Mouse (Mus musculus) telencephalon, adult 2 months (tissue): ENCODE measurements around the gene Mapkapk3.

Source experiments
- DNase-seq: peaks from one replicate; pipeline ENCODE4 v3.0.0-alpha.2; 2011; ENCODE audit warnings: low read depth, low spot score

The Mapkapk3 gene

DNA sequence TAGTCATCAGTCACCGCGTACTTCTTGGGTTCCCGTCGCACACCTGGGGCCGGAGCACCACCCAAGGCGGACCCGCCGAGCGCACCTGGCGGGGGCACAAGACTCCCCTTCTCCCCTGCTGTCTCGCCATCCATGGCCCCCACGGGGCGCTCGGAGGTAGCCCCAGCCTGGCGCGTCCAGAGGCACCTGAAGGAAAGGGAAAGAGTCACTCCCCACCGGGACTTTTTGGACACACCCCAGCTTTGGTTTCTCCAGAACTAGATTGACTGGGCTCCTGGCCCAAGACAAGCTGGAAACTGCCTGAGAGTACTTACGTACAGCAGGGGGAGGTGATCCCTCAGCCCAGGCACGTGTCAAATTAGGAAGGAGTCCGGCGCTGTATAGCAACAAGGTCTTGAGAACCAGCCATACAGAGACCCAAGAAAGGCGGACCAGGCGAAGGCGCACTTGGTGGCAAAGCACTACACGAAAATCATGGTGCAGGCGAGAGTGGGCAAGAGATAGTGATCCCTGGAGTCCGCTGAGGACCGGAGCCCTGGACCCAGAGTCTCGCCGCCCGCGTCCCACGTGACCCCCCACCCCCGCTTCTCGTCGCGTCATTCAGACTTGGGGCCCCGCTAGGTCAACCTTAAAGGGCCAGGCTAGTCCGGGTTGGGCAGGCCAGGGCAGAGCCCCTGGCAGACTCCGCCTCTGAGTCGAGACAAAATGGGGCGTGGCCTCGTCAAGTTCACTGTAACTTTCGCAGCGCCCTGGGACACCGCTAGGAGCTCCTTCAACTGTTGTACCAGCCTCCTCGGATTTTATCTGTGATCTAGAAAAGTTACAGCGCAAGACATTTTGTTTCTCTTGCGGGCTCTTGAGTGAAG, at the start of gene Mapkapk3:
Mapkapk3 (minus strand) TSS at position 667 of the 866 bp plus-strand sequence.
- DNase-seq = no peak

- peak; percentile 88 for DNase-seq
Measured at GRCm38 (mm10) chr9:107338172-107338883, 48.7 kb upstream of the Mapkapk3 start, which contains the start of gene Hemk1. Gene Hemk1, minus strand, starts transcription at chr9:107338350.

- DNase-seq = no peak
Measured at GRCm38 (mm10) chr9:107336386-107336785, 46.7 kb upstream of the Mapkapk3 start.

- no peak for DNase-seq
Measured at GRCm38 (mm10) chr9:107335909-107336308, 46.2 kb upstream of the Mapkapk3 start.

DNA sequence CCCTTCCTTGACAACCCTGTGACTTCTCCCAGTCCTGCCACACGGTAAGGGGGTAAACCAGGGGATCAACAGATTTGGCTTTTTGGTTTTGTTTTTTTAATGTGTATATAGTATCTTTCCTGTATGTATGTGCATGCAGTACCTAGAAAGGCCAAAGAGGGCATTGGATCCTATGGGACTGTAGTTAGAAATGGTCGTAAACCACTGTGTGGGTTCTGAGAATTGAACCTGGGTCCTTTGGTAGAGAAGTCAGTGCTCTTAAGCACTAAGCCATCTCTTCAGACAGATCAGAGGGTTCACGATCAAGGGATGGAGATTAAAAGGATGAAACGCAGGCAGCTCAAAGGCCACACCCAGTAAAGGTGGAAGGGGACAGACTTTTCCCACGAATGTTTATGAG, 45.4 kb upstream of the Mapkapk3 start:
- no peak for DNase-seq

- DNase-seq = no peak
Measured at GRCm38 (mm10) chr9:107334356-107334755, 44.7 kb upstream of the Mapkapk3 start.

GRCm38 (mm10) chr9:107333686-107334085, 44.0 kb upstream of the Mapkapk3 start:
- DNase-seq = no peak

DNA sequence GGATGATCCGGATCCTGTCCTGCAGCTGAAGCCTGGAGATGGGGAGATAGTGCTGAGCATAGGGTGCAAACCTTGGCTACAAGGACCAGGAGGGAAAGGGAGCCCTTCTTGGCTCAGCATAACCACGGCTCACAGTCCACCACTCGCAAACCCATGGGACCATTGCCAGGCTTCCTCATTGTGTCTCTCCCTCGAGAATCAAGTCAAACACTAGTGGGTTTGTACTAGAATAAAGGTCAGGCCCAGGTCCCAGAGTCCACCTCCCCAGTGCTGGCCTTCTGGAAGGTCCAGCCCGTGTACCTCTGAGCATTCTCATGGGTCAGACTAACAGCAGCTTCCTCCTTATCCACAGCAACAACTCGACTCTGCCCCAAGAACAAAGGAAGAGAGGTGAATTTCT, 41.1 kb upstream of the Mapkapk3 start:
- DNase-seq = no peak

DNA sequence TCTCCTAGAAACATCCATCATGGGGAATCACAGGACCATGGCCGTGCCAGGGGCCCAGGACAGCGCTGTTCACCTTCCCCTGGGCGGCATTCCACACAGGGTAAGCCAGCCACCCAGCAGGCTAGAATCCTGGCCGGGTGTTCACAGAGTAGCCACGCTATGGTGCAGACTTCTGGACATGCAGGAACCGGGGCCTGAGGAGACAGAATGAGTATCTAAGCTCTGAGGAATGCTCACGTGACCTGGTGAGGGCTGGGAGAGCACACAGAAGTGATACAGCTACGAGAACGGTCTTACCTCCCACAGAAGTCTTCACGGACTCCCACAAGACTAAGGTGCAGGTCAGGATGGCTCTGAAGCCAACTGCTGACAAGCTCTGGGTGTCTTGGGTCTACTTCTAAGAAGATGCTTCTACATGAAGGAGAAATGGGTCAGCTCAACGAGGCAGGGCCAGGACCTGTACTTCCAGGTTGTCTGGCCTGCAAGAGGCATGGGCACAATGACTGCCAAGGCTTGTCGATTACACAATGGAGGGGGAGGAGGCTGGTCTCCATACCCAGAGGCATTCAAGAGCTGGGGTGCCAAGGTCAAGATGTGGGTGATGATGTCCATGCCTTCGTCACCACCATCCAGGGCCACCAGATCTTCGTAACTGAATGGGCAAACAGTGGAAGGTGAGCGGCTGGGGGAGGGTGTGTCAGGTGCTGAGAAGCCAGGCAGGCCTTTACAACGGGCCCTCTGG, 38.4 kb upstream of the Mapkapk3 start:
- DNase-seq = no peak

DNA sequence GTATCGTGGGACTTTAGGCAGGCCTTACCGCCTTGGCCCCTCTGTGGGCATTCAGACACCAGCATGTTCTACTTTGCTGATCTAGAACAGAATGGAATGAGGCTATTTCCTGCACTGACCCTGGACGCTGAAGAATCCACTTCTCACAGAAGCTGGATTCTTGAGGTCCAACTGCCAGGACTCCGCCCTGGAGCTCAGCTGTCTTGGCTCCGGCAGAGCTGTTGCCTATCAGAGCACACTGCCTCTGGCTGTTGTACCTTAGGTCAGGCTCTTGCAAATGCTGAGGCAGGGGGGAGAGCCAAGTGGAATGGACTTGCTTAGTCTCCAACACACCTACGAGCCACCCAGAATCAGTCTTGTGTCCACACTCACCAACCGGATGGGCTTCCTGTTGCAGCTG, 36.2 kb upstream of the Mapkapk3 start:
- no peak for DNase-seq

DNA sequence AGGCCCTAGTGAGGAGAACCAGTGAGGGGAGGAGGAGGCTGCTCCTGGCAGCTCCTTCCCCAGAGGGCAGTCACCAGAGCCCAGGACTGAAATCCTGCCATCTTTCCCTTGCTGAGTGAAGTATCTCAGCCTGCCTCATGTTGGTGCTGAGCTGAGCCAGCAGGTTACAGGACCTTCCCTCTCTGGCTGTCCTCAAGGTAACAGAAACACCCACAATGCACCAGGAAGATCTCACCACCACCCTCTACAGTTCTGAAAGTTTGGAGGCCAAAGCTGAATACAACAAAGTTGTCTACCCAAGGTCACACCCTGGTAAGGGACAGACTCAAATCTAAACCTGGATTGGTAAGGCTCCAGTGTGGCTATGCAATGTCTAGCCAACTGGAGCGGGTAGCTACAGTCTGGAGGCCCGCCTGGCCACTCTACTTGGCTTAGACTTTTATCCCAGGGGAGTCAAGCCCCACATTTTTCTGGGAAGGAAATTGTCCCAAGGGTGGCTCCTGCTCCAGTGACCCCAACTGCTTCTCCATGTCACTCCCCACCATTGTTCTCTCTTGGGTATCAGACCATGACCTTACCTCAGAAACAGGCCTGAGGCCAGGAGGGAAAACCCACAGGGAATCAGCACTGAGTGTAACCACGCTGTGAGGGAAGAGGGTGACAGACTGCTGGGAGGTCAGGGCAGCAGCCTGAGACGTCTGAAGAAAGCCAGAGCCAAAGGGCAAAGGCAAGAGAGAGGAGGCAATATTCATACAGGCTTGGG, 35.3 kb upstream of the Mapkapk3 start:
- DNase-seq = no peak

- DNase-seq = no peak
Measured at GRCm38 (mm10) chr9:107323558-107323957, 33.9 kb upstream of the Mapkapk3 start.

DNA sequence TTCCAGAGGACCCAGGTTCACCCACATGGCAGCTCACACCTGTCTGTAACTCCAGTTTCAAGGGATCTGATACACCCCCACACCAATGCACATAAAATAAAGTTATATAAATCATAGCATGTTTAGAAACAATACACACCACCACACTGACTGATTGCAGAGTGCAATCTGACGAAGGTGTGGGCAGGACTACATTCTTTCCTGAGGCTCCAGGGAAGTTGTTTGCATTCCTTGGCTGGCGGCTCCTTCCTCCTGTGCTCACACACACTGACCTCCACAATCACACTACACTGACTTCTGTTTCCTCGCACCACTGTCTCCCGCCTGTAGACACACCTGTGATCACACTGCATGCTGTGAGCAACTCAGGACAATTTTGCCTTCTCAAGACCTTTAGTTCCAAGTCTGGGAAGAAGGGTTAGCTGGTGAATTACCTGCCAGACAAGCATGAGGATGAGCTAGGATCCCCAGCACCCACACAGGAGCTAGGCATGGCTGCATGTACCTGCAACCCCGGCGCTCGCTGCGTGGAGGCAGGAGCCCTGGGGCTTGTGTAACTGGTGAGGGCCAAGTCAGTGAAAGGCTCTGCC, 32.9 kb upstream of the Mapkapk3 start:
- DNase-seq = no peak

- no peak for DNase-seq
Measured at GRCm38 (mm10) chr9:107315791-107316190, 26.1 kb upstream of the Mapkapk3 start.

DNA sequence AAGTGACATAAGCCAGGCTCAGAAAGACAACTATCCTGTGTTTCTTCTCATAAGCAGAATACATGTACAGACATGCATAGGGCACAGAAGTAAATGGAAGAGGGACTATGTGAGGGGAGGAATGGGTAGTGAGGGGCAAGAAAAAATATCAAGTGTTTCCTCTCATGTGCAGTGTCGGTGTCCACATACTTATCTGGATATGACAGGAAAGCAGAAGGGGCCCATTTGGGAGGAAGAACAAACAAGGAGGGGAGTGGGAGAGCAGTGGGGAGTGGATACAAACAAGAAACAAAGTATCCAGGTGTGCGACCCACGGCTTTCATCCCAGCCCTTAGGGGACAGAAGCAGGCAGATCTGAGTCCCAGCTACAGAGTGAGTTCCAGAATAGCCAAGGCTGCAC, 24.2 kb upstream of the Mapkapk3 start:
- DNase-seq = no peak

DNA sequence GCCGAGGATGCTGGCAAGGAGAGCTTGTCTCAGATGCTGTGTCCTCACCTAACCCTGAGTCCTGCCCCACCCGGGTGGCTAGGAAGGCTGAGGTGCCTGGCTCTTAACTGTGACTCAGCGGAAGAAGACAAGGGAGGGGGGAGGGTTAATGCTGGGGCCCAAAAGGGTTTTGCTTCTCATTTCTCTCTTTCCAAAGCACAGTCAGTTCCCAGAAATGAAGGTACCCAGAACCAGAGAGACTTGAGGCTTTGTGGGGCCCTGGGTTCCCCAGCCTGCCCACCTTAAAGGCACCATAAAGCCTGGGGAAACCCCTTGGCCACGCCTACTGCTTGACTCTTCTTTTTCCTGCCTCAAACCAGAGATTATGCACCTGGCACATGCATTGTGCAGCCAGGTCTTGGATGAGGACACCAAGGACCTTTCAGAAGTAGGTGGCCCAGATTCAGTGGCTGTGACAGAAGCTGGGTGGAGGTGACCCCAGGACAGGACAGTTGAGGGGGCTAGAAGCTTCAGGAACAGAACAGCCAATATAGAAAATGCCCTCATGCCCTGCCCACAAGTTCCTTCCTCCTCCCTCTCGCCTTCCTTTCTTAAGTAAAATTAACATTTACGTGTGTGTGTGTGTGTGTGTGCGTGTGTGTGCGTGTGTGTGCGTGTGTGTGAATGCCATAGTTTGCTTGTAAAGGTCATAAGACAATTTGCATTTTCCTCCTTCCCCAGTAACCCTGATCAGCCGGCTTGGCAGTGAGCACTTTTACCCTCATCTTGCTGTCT, 23.3 kb upstream of the Mapkapk3 start:
- DNase-seq = no peak

- DNase-seq = no peak
Measured at GRCm38 (mm10) chr9:107309600-107309999, 19.9 kb upstream of the Mapkapk3 start.

- no peak for DNase-seq
Measured at GRCm38 (mm10) chr9:107309171-107309570, 19.5 kb upstream of the Mapkapk3 start.

DNA sequence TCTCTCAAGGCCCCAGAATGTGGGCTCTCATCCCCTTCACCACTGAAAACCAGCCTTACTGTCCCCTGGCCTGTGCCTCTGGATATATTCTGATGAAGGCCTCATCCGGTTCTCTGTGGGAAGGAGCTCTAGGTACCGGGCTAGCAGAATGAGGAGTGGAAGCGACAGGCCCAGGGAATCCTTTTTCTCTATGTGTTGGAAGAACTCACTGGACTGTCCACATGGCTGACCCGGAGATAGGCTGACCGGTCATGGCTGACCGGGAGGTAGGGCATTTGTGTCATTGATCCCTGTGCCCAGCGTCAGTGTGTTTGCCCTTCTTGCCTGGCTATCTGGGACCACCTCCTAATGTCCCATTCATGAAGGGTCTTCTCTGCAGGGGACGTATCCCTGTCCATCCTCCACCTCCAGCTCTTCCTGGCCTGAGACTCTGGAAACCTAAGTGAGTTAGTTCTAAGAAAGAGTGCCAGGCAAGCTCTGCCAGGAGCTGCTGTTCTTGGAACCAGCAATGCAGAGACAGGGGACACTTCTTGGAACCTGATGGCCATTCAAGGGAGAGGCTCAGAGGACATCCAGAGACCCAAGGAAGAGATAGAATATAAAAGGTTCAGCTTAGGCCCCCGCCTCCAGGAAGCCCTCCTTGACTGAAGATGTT, 18.8 kb upstream of the Mapkapk3 start:
- DNase-seq = no peak

- no peak for DNase-seq
Measured at GRCm38 (mm10) chr9:107307886-107308285, 18.2 kb upstream of the Mapkapk3 start.
